Mouse (Mus musculus) MEL (cell line): ENCODE measurements around the gene Nfix.

Experiments used
- CTCF ChIP-seq, 3 experiments: IDR thresholded peaks in 2 of 3; conservative IDR thresholded peaks in 1 of 3; 2 replicates each; pipeline ENCODE4 v1.5.1; 2011 to 2012; ENCODE audit warnings: low read length in 3 of 3, low read depth in 2 of 3, mild to moderate bottlenecking in 2 of 3, improper control_type of control experiment in 1 of 3, inconsistent platforms in 1 of 3, mixed read lengths in 1 of 3, moderate library complexity in 1 of 3; ENCODE audit not compliant: control insufficient read depth in 1 of 3, insufficient read depth in 1 of 3, poor library complexity in 1 of 3, severe bottlenecking in 1 of 3
- E2F4 ChIP-seq: IDR thresholded peaks from 2 replicates; pipeline ENCODE4 v1.6.1; 2011; ENCODE audit warnings: low read depth, low read length, improper control_type of control experiment, borderline replicate concordance
- KAT2A ChIP-seq: conservative IDR thresholded peaks from 2 replicates; pipeline ENCODE4 v1.6.1; 2012; ENCODE audit warnings: low read depth, low read length, improper control_type of control experiment, inconsistent platforms
- POLR2AphosphoS2 ChIP-seq: IDR thresholded peaks from 2 replicates; pipeline ENCODE4 v1.6.1; 2011; ENCODE audit warnings: low read length, improper control_type of control experiment
- POLR2AphosphoS5 ChIP-seq: IDR thresholded peaks from 2 replicates; pipeline ENCODE4 v1.6.1; 2012; ENCODE audit warnings: low read depth, borderline replicate concordance, mild to moderate bottlenecking, inconsistent platforms, low read length, moderate library complexity, mixed read lengths
- SIN3A ChIP-seq: IDR thresholded peaks from 2 replicates; pipeline ENCODE4 v1.6.1; 2012; ENCODE audit warnings: low read length, improper control_type of control experiment, inconsistent platforms
- USF1 ChIP-seq: IDR thresholded peaks from 2 replicates; pipeline ENCODE4 v1.6.1; 2014; ENCODE audit warnings: low read depth, mild to moderate bottlenecking, inconsistent platforms, low read length, improper control_type of control experiment, moderate library complexity

DNA sequence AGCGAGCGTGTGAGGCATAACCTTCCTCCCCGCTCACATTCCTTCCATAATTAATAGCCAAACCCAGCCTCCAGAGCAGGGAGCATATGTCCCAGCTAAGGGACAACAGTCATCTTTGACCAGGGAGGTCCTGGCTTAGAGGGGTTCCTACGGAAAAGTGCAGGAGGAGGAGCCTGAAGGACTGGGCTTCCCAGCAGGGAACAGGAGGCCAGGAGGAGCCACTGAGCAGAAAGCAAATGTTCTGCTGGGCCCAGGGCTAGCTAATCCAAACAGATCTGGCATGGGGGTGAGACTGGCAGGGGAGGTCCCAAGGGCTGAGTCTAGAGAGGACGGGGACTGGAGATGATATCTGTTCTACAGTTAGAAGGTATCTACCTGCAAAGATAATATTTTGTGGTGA is 42.6 kb downstream of the Nfix start:
- TF ChIP-seq E2F4 (no peak), POLR2AphosphoS5 (no peak), SIN3A (no peak), CTCF (IDR thresholded peaks at IDR 0.05 in 2 of 3, conservative IDR thresholded peaks at IDR 0.05 in 1 of 3; ENCODE audit: control insufficient read depth in 1 of 3, insufficient read depth in 1 of 3, low read depth in 2 of 3, low read length in 3 of 3, poor library complexity in 1 of 3, severe bottlenecking in 1 of 3) (no peak), KAT2A (no peak), USF1 (no peak), POLR2AphosphoS2 (no peak)
